Mouse (Mus musculus) myocyte (in vitro differentiated cells): Measurements from ENCODE around the gene Npm3. TPM values are rescaled to one million over a fixed set of nuclear protein-coding genes. Genes with fewer than 3 reads are reported as not detected.

Experiments
- H3K27me3 ChIP-seq: one replicate; pipeline ENCODE4 v1.6.1; 2011; ENCODE audit not compliant: control insufficient read depth, insufficient read depth, insufficient read length
- H3K36me3 ChIP-seq: one replicate; pipeline ENCODE4 v1.6.1; 2011; ENCODE audit not compliant: control insufficient read depth, insufficient read depth
- H3K4me2 ChIP-seq: one replicate; pipeline ENCODE4 v1.6.1; 2011; ENCODE audit warnings: low read depth, control low read depth
- H3K4me3 ChIP-seq: one replicate; pipeline ENCODE4 v1.5.1; 2011; ENCODE audit warnings: mild to moderate bottlenecking, control low read depth, moderate library complexity
- H3K79me2 ChIP-seq: one replicate; pipeline ENCODE4 v1.6.1; 2011; ENCODE audit not compliant: control insufficient read depth, insufficient read depth
- H3ac ChIP-seq: one replicate; pipeline ENCODE4 v1.6.1; 2011; ENCODE audit not compliant: control insufficient read depth, insufficient read length
- CEBPB ChIP-seq: IDR thresholded peaks from 2 replicates; pipeline ENCODE4 v1.6.1; 2011; ENCODE audit warnings: mild to moderate bottlenecking, moderate library complexity; ENCODE audit not compliant: poor library complexity, insufficient read depth, severe bottlenecking
- E2F4 ChIP-seq: IDR thresholded peaks from one replicate; pipeline ENCODE4 v1.6.1; 2011; ENCODE audit warnings: mild to moderate bottlenecking, control low read depth, moderate library complexity; ENCODE audit not compliant: insufficient read depth
- MAX ChIP-seq: IDR thresholded peaks from one replicate; pipeline ENCODE4 v1.6.1; 2011; ENCODE audit warnings: low read depth, mild to moderate bottlenecking, control low read depth
- MYOD1 ChIP-seq, 3 experiments: IDR thresholded peaks; one replicate each; pipeline ENCODE4 v1.6.1; 2011; ENCODE audit warnings: control low read depth in 2 of 3, low read depth in 2 of 3, mild to moderate bottlenecking in 2 of 3, moderate library complexity in 1 of 3; ENCODE audit not compliant: insufficient read length in 2 of 3, control insufficient read depth in 1 of 3
- MYOG ChIP-seq, 3 experiments: IDR thresholded peaks; one replicate each; pipeline ENCODE4 v1.6.1; 2011; ENCODE audit warnings: control low read depth in 2 of 3, low read depth in 2 of 3, mild to moderate bottlenecking in 2 of 3; ENCODE audit not compliant: insufficient read length in 2 of 3, control insufficient read depth in 1 of 3, insufficient read depth in 1 of 3
- POLR2A ChIP-seq: IDR thresholded peaks from one replicate; pipeline ENCODE4 v1.6.1; 2011; ENCODE audit warnings: low read depth, mild to moderate bottlenecking, control low read depth, moderate library complexity; ENCODE audit not compliant: insufficient read length
- POLR2AphosphoS2 ChIP-seq: IDR thresholded peaks from one replicate; pipeline ENCODE4 v1.6.1; 2011; ENCODE audit warnings: low read depth, control low read depth; ENCODE audit not compliant: insufficient read length
- REST ChIP-seq: IDR thresholded peaks from one replicate; pipeline ENCODE4 v1.6.1; 2011; ENCODE audit warnings: mild to moderate bottlenecking, control low read depth, moderate library complexity; ENCODE audit not compliant: insufficient read depth, insufficient read length
- SRF ChIP-seq: IDR thresholded peaks from one replicate; pipeline ENCODE4 v1.6.1; 2011; ENCODE audit warnings: low read depth; ENCODE audit not compliant: control insufficient read depth, insufficient read length
- TCF12 ChIP-seq: IDR thresholded peaks from one replicate; pipeline ENCODE4 v1.6.1; 2011; ENCODE audit warnings: mild to moderate bottlenecking, control low read depth; ENCODE audit not compliant: poor library complexity, insufficient read depth, severe bottlenecking
- TCF3 ChIP-seq: IDR thresholded peaks from one replicate; pipeline ENCODE4 v1.6.1; 2011; ENCODE audit warnings: low read depth, control low read depth; ENCODE audit not compliant: insufficient read length
- USF1 ChIP-seq: IDR thresholded peaks from one replicate; pipeline ENCODE4 v1.6.1; 2011; ENCODE audit warnings: low read depth, mild to moderate bottlenecking, control low read depth, moderate library complexity
- polyA plus RNA-seq: library from polyadenylated mRNA; unstranded; fragments of >200 nt; fragmentation: generic; extraction: Trizol; gene quantifications from one replicate; pipeline ENCODE4 v1.2.1, GENCODE M21; 2012; ENCODE audit warnings: missing spikeins

The Npm3 gene
- polyA plus RNA-seq, 1 experiment = 97.2 TPM

GRCm38 (mm10) chr19:45794718-45795117 lies 45.3 kb upstream of the Npm3 start:
- Histone ChIP-seq H3K4me2 (no peak overlapping the region), H3ac (no peak overlapping the region), H3K27me3 (no peaks in the 10 kb centered on the region), H3K4me3 (no peak overlapping the region), H3K79me2 (no peaks in the 10 kb centered on the region), H3K36me3 (no peaks in the 10 kb centered on the region)
- TF ChIP-seq USF1 = no peak
- TF ChIP-seq POLR2A = no peak
- TF ChIP-seq SRF = no peak
- TF ChIP-seq TCF12 = no peak
- no peak for TF ChIP-seq POLR2AphosphoS2
- no peak for TF ChIP-seq MYOD1 (IDR thresholded peaks at IDR 0.05; ENCODE audit: control insufficient read depth in 1 of 3, insufficient read length in 2 of 3, low read depth in 2 of 3)
- TF ChIP-seq CEBPB = no peak

DNA sequence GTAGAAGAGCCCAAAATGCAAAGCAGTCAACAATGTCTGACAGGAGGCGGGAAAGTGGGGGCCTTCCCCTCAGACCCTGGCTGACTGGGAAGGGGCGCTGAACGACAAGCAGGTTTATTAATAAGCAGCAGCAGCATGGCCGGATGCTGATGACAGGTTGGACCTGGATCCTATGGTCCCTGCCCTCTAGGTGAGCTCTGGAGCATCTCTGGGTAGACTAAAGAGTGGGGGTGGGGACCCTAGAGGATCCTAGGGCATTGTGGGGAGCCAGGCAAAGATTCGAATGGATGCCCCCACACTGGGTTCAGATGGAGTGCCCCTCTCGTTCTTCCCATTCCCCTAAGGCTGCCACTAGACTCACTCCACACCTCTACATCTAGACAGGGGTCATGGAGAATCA lies 43.0 kb upstream of the Npm3 start:
- TF ChIP-seq TCF12 (no peak), USF1 (no peak), MYOG (IDR thresholded peaks at IDR 0.05; ENCODE audit: control insufficient read depth in 1 of 3, insufficient read depth in 1 of 3, insufficient read length in 2 of 3, low read depth in 2 of 3) (no peak), MAX (no peak)
- Histone ChIP-seq H3ac (no peak overlapping the region), H3K27me3 (no peaks in the 10 kb centered on the region), H3K36me3 (no peaks in the 10 kb centered on the region), H3K4me3 (no peak overlapping the region), H3K4me2 (no peak overlapping the region), H3K79me2 (no peaks in the 10 kb centered on the region)

DNA sequence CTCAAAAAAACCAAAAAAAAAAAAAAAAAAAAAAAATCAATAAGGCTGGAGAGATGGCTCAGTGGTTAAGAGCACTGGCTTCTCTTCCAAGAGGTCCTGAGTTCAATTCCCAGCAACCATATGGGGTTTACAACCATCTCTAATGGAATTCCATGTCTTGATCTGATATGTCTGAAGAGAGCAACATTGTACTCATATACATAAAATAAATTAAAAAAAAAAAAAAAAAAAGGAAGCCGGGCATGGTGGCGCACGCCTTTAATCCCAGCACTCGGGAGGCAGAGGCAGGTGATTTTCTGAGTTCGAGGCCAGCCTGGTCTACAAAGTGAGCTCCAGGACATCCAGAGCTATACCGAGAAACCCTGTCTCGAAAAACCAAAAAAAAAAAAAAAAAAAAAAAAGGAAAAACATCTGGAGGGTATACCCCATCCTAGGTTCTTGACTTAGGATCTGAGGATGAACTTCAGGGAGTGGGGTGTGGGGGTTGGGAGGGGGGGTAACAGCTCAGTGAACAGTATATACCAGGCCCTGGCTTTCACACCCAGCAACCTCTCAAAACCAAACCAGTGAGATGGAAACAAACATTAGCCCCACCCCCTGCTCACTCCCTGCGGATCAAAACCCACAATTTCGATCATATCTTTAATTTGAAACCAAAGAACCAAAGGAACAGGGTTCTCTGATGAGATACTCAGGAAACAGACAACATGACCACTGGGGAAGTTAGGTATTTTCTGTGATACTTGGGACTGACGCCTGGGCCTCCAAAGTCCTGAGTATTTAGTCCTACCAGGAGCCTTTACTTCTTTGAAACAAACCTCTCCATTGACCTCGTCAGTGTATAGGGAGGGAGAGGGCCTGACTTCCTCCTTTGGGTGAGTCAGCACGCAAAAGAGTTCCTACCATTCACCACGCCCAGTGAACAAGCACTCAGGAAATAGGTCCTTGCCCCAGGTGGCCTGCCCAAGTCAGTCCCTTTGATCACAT lies 40.8 kb upstream of the Npm3 start:
- H3ac ChIP-seq = no peak overlapping the region
- no peaks in the 10 kb centered on the region for H3K36me3 ChIP-seq
- no peak overlapping the region for H3K4me2 ChIP-seq
- no peak overlapping the region for H3K4me3 ChIP-seq
- no peaks in the 10 kb centered on the region for H3K79me2 ChIP-seq
- no peaks in the 10 kb centered on the region for H3K27me3 ChIP-seq
- no peak for TF ChIP-seq TCF12
- no peak for TF ChIP-seq USF1
- no peak for TF ChIP-seq POLR2A
- TF ChIP-seq REST = no peak
- TF ChIP-seq E2F4 = no peak
- no peak for TF ChIP-seq MYOG (IDR thresholded peaks at IDR 0.05; ENCODE audit: control insufficient read depth in 1 of 3, insufficient read depth in 1 of 3, insufficient read length in 2 of 3, low read depth in 2 of 3)
- TF ChIP-seq MAX = no peak
- TF ChIP-seq CEBPB = no peak
- no peak for TF ChIP-seq POLR2AphosphoS2

- H3K4me2 ChIP-seq = no peak overlapping the region
- no peaks in the 10 kb centered on the region for H3K27me3 ChIP-seq
- H3K4me3 ChIP-seq = no peak overlapping the region
- no peaks in the 10 kb centered on the region for H3K79me2 ChIP-seq
- H3K36me3 ChIP-seq = no peaks in the 10 kb centered on the region
- TF ChIP-seq MYOG (IDR thresholded peaks at IDR 0.05; ENCODE audit: control insufficient read depth in 1 of 3, insufficient read depth in 1 of 3, insufficient read length in 2 of 3, low read depth in 2 of 3) (no peak), MYOD1 (IDR thresholded peaks at IDR 0.05; ENCODE audit: control insufficient read depth in 1 of 3, insufficient read length in 2 of 3, low read depth in 2 of 3) (no peak), MAX (no peak), E2F4 (no peak), TCF12 (no peak), REST (no peak), POLR2AphosphoS2 (no peak), TCF3 (no peak), USF1 (no peak), POLR2A (no peak), CEBPB (no peak), SRF (no peak)
- no peak overlapping the region for H3ac ChIP-seq
These were observed 40.0 kb upstream of the Npm3 start for GRCm38 (mm10) chr19:45789365-45789764.

DNA sequence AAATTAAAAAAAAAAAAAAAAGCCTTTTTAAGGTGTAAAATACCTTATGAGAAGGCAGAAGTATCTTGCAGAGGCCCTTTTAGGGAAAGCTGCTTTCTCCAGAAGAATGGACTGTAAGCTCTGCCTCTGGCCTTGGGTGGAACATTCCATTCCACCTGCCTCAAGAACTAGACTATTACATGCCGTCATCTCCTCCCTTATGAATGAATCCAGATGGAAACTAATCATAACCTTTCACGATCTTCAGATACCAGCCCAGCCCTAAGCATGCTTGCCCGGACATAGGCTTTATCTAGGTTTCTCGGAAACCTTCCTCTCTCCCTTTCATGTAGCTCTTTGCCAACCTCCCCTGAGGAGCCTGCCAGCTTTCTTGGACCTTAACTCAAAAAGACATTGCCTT lies 38.9 kb upstream of the Npm3 start:
- no peak overlapping the region for H3ac ChIP-seq
- H3K36me3 ChIP-seq = no peaks in the 10 kb centered on the region
- TF ChIP-seq CEBPB = no peak
- TF ChIP-seq MYOG (IDR thresholded peaks at IDR 0.05; ENCODE audit: control insufficient read depth in 1 of 3, insufficient read depth in 1 of 3, insufficient read length in 2 of 3, low read depth in 2 of 3) = no peak
- no peak for TF ChIP-seq TCF12
- TF ChIP-seq SRF = no peak
- no peak for TF ChIP-seq USF1
- TF ChIP-seq TCF3 = no peak
- no peak for TF ChIP-seq E2F4
- H3K4me2 ChIP-seq = no peak overlapping the region
- H3K79me2 ChIP-seq = no peaks in the 10 kb centered on the region
- H3K4me3 ChIP-seq = no peak overlapping the region
- H3K27me3 ChIP-seq = no peaks in the 10 kb centered on the region
